Mouse (Mus musculus) embryo, embryonic 9.5 days (tissue): ENCODE data around the gene Map2.

ENCODE experiments used
- DNase-seq: peaks from one replicate; pipeline ENCODE4 v3.0.0-alpha.2; 2017; ENCODE audit errors: extremely low spot score

Gene Map2

DNA sequence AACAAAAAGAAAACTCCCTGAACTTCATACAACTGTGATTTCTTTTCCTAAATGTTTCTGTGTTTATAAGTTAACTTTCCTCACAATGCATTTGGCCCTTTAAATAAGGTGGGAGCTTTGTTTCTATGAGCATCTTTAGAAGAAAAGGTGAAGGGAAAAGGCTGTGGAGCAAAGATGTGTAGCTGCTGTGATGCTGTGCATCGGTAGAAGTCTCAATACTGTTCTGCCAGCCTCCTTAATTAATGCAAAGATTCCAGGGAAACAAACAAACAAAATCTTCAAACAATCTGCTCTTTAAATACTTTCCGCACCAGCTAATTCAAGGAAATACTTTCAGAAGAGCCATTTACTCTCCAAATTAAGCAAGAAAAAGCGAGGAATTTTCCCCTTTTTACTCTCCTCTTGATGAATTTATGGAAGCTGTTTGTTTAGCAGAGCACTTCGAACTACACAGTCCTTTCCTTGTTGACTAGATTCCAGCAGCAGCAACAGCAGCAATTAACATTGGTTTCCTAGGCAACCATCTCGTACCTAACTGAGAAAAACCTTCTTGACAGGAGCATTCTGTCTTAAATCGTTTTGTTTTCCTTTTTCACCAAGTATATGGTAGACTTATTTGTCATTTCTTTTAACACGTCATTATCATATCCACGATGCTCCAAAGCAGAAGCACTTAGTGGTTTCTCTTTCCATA, 220.0 kb downstream of the Map2 start:
- DNase-seq = no peak

DNA sequence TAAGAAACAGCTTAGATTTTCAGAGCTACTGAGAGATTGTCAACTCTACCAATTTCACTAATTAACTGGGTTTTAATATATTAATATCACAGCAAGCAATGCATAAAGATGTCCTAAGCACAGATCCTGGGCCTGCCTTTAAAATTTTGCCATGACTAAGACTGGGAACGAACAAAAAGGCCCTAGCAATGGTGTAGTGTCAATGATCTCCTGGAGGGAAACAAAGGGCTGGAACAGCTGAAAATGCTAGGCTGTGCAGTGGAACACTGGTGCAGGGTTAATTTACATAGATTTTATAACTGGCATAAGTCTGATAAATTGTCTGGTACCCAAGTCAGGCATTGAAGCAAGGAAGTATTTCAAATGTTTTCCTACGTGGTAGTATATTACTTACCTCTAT, 220.8 kb downstream of the Map2 start:
- DNase-seq = no peak

DNA sequence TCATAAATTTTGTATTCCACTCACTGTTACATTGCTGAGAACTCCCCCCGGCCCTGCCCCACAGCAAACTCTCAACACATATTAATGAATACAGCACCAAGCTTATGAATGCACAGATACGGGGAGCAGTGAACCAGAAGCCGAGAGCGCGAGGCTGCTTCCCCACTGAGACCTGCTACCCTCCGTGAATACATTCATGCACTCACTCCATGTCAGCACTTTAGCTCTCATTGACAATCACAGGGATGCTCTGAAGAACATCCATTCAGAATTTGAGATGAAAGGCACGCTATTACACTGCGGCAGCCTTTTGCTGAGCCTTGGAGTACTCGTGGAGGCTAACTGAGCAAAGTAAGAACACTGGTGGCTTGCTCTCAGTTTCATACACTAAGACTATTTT, 226.8 kb downstream of the Map2 start:
- no peak for DNase-seq

DNA sequence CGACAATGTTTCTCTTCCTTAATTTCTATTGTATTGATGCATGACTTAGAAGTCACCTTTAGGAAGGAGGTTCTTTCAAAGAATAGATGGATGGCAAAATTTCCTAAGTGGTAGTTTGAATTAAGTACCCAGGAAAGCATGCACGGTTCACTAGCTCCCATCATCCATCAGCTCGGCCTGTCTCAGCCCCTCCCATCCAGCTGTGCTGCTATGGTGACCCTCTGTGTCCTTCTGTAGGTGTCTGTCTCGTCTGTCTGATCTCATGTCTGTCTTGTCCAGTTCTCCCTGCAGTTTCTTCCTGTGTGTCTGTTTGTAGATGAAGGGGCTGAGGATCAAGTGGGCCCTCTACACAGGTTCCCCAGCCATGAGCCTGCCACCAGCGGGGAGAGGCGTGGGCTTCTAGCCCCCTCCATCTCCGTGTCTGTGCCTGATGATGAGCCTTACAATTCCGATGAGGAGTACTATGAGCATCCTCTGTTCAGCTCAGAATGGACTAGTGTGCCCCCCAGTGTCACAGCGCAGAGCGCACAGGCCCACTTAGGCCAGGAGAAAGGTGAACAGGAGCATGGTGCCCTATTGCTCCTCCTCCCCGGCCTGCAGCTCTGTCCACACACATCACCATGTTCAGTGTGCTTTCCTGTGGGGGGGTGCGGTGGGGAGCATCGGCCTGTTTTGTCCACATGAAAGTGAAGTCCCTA, 232.3 kb downstream of the Map2 start:
- DNase-seq = peak; percentile 20

GRCm38 (mm10) chr1:66418360-66418759, 243.3 kb downstream of the Map2 start:
- no peak for DNase-seq

DNA sequence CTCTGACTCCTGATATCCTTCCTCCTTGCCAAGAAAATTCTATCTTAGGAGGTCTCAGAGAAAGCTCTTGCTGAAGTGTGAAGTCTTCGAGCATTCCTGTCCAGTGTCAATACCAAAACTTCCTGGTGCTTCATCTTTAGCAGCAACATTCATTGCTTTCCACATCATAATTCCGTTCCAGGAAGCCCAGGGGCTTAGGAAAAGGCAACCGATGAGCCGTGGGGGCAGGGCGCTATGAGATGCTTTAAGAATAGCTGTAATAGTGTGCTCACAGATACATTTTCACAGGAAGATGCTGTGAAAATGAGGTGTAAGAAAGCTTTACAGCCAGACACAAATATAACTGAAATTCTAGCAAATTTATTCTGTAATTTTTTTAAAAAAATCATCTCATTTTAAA, 251.0 kb downstream of the Map2 start:
- no peak for DNase-seq

GRCm38 (mm10) chr1:66430962-66431361, 255.9 kb downstream of the Map2 start:
- DNase-seq = no peak

- DNase-seq = no peak
These were observed 256.4 kb downstream of the Map2 start for GRCm38 (mm10) chr1:66431472-66431871.

GRCm38 (mm10) chr1:66438069-66438468, 263.0 kb downstream of the Map2 start:
- no peak for DNase-seq

DNA sequence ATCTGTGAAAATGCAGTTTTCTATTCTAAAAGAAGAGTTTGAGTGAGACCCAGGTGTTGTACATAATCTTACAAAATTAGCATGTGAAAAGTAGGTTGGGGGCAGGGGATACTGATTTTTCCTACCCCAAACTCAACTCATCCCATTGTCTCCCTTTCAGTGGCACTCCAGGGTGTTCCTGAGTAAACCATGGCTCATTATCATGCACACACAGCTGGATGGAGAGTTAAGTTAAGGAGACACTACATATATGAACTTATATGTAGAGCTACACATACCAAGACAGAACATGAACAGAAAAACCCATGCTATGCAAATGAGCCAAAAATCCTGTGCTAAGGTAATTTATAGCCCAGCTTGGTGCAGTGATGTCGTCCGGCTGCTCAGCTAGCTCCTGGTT, 267.8 kb downstream of the Map2 start:
- no peak for DNase-seq

DNA sequence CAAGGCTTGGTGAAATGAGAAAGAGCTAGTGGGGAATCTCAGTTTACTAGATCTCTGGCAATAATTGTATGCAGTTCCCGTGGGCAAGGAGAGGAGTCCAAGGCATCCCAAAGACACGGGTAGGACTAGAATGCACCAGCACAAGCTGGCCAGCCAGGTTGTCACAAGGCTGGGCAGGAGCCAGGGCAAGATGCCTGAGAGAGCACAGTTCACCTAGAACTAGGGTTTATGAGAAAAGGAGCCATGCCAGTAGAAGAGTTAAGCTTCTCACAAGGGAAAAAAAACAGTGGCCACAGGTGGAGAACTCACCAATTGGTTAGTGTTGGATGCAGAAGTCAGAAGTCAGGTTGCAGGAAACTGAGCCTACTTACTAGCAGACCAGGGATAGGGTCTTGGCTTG, 274.4 kb downstream of the Map2 start:
- DNase-seq = no peak

DNA sequence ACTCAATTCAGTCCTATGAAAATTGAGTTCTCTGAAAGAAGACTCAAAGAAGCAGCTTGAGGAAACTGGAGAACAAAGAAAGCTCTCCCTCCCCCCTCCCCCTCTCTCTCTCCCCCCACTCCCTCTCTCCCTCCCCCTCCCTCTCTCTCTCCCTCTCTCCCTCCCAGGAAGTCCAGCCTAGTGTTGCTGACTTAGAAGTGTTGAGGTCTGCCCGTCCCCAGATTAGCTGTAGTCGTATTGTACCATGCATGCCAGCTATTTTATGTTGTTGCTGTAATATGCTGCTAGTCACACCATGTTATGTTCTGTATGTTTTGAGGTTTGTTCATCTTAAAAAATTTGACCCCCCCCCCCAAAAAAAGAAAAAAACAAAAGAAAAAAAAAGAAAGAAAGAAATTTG, 281.5 kb downstream of the Map2 start:
- no peak for DNase-seq

GRCm38 (mm10) chr1:66457747-66458146, 282.7 kb downstream of the Map2 start:
- no peak for DNase-seq

- no peak for DNase-seq
These were observed 284.3 kb downstream of the Map2 start for GRCm38 (mm10) chr1:66459394-66459793.

- no peak for DNase-seq
These were observed 285.8 kb downstream of the Map2 start for GRCm38 (mm10) chr1:66460850-66461249.

DNA sequence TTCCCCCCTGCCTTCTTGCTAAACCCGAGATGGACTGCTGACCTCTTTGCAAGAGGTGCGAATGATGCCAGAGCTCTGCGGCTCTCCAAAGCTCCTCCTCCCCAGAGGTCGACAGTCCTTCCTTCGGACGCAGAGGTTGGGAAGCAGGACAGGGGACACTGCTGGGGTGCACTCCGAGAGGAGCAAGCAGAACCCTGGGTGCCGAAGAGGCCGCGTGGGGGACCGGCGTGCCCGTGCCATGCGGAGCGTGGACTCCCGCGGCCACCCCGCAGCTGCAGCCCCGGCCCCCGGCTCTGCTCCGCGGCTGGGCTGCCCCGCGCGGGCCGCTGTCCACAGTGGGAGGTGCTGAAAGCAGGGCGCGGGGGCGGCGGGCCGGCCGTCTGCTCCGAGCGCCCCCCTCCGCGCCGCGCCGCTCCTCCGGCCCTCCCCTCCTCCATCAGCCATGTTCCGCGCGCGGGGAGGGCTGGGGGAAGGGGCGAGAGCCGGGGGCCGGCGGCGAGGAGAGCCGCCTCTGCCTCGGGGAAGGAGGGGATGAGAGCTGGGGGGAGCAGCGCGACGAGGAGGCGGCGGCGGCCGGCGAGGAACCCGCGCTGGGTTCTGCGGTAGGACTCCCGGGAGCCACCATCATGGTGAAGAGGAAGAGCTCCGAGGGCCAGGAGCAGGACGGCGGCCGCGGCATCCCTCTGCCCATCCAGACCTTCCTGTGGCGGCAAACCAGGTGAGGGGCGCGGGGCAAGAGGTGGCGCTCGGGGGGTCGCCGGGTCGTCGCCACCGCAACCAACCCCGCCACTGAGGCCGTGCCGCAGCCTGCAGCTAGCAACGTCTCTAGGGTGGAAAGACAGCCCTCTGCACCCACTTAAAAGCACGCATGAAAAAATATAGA, 293.0 kb downstream of the Map2 start, which contains the start of gene Unc80:
Gene Unc80, plus strand, starts transcription at position 547 of the 883 bp plus-strand sequence.
- peak; percentile 70 for DNase-seq

DNA sequence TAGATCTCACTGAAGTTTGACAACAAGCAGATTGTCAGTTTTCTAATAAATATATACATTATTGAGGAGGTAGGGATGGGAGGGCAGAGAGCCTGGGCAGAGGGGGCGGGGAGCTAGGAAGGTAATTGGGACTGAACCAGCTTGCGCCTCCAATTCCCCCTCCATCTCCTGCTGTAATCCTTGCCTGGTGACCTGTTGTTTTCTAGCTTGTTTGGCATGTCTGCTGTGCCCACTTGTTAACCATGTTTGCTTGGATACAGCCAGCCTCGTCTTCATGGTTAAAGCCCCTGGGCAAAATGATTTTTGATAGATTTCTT, 293.6 kb downstream of the Map2 start:
- no peak for DNase-seq

DNA sequence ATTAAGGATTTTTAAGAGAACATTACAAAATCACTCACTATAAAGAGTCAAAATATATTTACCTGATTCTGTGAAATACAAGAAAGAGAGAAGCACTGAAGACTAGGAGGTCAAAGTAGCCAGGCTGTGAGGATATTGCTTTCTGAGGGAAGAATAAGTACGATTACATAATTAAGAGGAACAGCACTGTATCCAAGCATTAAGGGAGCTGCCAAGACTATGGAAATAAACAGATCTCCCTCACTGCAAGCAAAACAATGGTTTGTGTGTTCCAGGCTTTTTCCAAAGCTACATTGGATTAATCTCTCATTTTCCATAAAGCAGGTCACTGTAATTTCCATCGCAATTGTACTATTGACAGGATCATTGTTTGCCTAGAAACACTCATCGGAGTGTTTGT, 307.7 kb downstream of the Map2 start:
- DNase-seq = no peak
